Mouse (Mus musculus) limb, embryonic 13.5 days (tissue): ENCODE data around the gene Ttc23. TPM values are rescaled to one million over a fixed set of nuclear protein-coding genes. Genes with fewer than 3 reads are reported as not detected.

Experiments
- ATAC-seq: fragments of 200-750 bp; cut with Nextera tagmentation; 2 replicates; pipeline ENCODE4 v1.8.0; 2017; ENCODE audit warnings: low read depth, moderate number of reproducible peaks, moderate TSS enrichment; ENCODE audit not compliant: low FRiP score
- H3K27ac ChIP-seq: fragments of 300-500 bp; sonication (generic); 2 replicates; pipeline ENCODE4 v1.5.1; 2015; ENCODE audit warnings: inconsistent platforms, mild to moderate bottlenecking, moderate library complexity
- H3K27me3 ChIP-seq: fragments of 300-500 bp; sonication (generic); 2 replicates; pipeline ENCODE4 v1.6.1; 2015; ENCODE audit warnings: mild to moderate bottlenecking, inconsistent platforms
- H3K36me3 ChIP-seq: fragments of 300-500 bp; sonication (generic); 2 replicates; pipeline ENCODE4 v1.6.1; 2015; ENCODE audit warnings: inconsistent platforms, mild to moderate bottlenecking, moderate library complexity
- H3K4me1 ChIP-seq: fragments of 300-500 bp; sonication (generic); 2 replicates; pipeline ENCODE4 v1.6.1; 2015; ENCODE audit warnings: inconsistent platforms
- H3K4me2 ChIP-seq: fragments of 300-500 bp; sonication (generic); replicated peaks from 2 replicates; pipeline ENCODE4 v1.6.1; 2015; ENCODE audit warnings: inconsistent platforms, mild to moderate bottlenecking, moderate library complexity
- H3K4me3 ChIP-seq: fragments of 300-500 bp; sonication (generic); 2 replicates; pipeline ENCODE4 v1.5.1; 2015; ENCODE audit warnings: moderate library complexity, mild to moderate bottlenecking, inconsistent platforms
- H3K9ac ChIP-seq: fragments of 300-500 bp; sonication (generic); 2 replicates; pipeline ENCODE4 v1.6.1; 2015; ENCODE audit warnings: mild to moderate bottlenecking, inconsistent platforms
- H3K9me3 ChIP-seq: fragments of 300-500 bp; sonication (generic); 2 replicates; pipeline ENCODE4 v1.6.1; 2016; ENCODE audit warnings: inconsistent platforms
- WGBS: fragments of 180-500 bp; shearing (Covaris S2); methylation state at CpG from one replicate; pipeline ENCODE4 v1.1.7; 2015; 5-methylcytosine and 5-hydroxymethylcytosine counted together
- polyA plus RNA-seq: library from polyadenylated mRNA; unstranded; fragments of >200 nt; fragmentation: Nextera tagmentation; extraction: Ambion mirVana; gene quantifications from 2 replicates; pipeline ENCODE4 v1.2.1, GENCODE M21; 2015

Gene Ttc23
- polyA plus RNA-seq, 1 experiment from 2014 or later: 58.1 TPM

DNA sequence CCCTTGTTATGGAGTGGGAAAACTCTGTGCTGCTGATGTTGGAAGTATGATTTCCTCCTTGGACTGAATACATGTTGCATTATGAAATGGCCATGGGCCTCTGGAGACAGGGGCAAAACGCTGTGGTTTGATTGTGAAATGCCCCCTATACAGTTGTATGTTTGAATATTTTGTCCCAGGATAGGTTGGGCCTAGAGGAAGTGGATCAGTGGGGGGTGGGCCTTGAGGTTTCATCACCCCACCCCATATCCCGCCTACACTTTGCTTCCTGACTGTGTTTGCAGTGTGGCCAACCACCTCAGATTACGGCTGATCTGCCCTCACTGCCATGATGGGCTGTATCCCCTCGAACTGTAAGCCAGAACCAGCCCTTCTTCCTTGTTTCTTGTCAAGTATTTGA, 81.0 kb downstream of the Ttc23 start:
- no peak for ATAC-seq
- H3K36me3 ChIP-seq: peaks cover 59% of the 10 kb centered on the region

DNA sequence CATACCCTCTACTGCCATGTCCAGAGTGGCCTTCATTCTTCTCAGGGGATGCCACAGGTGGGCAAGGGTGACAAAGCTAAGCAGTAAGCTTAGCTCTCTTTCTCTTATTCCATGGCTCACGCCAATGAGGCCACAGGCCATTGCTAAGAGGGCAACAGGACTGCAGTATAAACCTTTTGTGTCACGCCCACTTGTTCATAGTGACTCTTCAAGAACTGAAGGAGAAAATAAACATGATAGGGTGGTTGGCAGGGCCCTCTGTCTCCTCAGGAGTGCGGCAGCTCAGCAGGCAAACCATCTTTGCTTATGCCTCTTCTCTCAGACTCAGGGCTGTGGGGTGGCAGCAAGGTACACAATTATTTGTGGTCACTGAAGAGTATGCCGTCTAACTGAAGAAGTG, 81.6 kb downstream of the Ttc23 start:
- H3K36me3 ChIP-seq: peaks cover 63% of the 10 kb centered on the region
- no peaks in the 10 kb centered on the region for H3K9me3 ChIP-seq
- H3K9ac ChIP-seq: no peak overlapping the region
- no peak overlapping the region for H3K27ac ChIP-seq
- 89% methylated on average over 4 of the region's 4 CpGs for WGBS
- H3K27me3 ChIP-seq: no peaks in the 10 kb centered on the region
- H3K4me2 ChIP-seq: no peak overlapping the region
- H3K4me1 ChIP-seq: no peaks in the 10 kb centered on the region
- no peak for ATAC-seq
- no peak overlapping the region for H3K4me3 ChIP-seq

More for the DNA sequence above, 81.0 kb downstream of the Ttc23 start:
- H3K9me3 ChIP-seq: no peaks in the 10 kb centered on the region
- no peaks in the 10 kb centered on the region for H3K27me3 ChIP-seq
- H3K4me3 ChIP-seq: no peak overlapping the region
- no peak overlapping the region for H3K4me2 ChIP-seq
- no peak overlapping the region for H3K27ac ChIP-seq
- no peaks in the 10 kb centered on the region for H3K4me1 ChIP-seq
- H3K9ac ChIP-seq: no peak overlapping the region
- WGBS: 91% methylated on average over 4 of the region's 4 CpGs

GRCm38 (mm10) chr7:67730431-67731110, 83.4 kb downstream of the Ttc23 start:
- Histone ChIP-seq H3K36me3 (peaks cover 58% of the 10 kb centered on the region), H3K9ac (no peak overlapping the region), H3K4me3 (no peak overlapping the region), H3K4me1 (no peaks in the 10 kb centered on the region), H3K27me3 (no peaks in the 10 kb centered on the region), H3K9me3 (no peaks in the 10 kb centered on the region), H3K27ac (no peak overlapping the region), H3K4me2 (no peak overlapping the region)
- 70% methylated on average over 5 of the region's 5 CpGs for WGBS
- ATAC-seq: no peak

DNA sequence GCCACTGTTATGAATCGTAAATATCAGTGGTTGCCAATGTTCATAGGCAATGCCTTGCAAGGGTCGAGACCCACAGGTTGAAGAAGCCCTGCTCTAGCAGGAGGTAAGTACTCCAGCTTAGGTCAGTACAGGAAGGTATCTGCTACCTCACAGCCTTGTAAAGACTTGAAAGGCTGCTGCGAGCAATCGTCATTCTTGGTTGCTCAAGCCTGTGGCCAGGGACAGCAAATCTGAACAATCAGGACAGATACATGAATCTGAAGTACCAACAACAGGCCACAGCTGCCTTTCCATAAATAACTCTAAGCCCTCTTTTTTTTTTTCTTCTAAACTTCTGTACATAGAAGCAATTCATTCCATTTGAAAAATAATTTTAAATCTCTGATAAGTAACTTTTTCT, 85.1 kb downstream of the Ttc23 start:
- no peak for ATAC-seq
- Histone ChIP-seq H3K4me3 (no peak overlapping the region), H3K27me3 (no peaks in the 10 kb centered on the region), H3K9me3 (no peaks in the 10 kb centered on the region), H3K27ac (no peak overlapping the region), H3K4me1 (peaks cover 7% of the 10 kb centered on the region; the same call in 1 of the 2 replicates), H3K36me3 (peaks cover 42% of the 10 kb centered on the region), H3K9ac (no peak overlapping the region), H3K4me2 (no peak overlapping the region)
- WGBS: 80% methylated on average over 4 of the region's 4 CpGs

- Histone ChIP-seq H3K36me3 (peaks cover 6% of the 10 kb centered on the region; the same call in 1 of the 2 replicates), H3K27ac (peak overlapping the region; percentile 72), H3K9me3 (no peaks in the 10 kb centered on the region; the same call in 1 of the 2 replicates), H3K9ac (no peak overlapping the region), H3K4me1 (peaks cover 34% of the 10 kb centered on the region), H3K4me3 (no peak overlapping the region), H3K4me2 (no peak overlapping the region), H3K27me3 (no peaks in the 10 kb centered on the region)
- no peak for ATAC-seq
- 74% methylated on average over 4 of the region's 4 CpGs for WGBS
These were observed 93.2 kb downstream of the Ttc23 start for GRCm38 (mm10) chr7:67740382-67740781.

- Histone ChIP-seq H3K9me3 (no peaks in the 10 kb centered on the region; the same call in 1 of the 2 replicates), H3K4me3 (no peak overlapping the region), H3K9ac (no peak overlapping the region), H3K4me1 (peaks cover 34% of the 10 kb centered on the region), H3K4me2 (no peak overlapping the region), H3K27me3 (no peaks in the 10 kb centered on the region), H3K27ac (peak overlapping the region; percentile 72; the same call in 1 of the 2 replicates), H3K36me3 (peaks cover 3% of the 10 kb centered on the region; the same call in 1 of the 2 replicates)
- 34% methylated on average over 5 of the region's 5 CpGs for WGBS
- peak; percentile 82 for ATAC-seq
These were observed 93.6 kb downstream of the Ttc23 start for GRCm38 (mm10) chr7:67740796-67741195.

DNA sequence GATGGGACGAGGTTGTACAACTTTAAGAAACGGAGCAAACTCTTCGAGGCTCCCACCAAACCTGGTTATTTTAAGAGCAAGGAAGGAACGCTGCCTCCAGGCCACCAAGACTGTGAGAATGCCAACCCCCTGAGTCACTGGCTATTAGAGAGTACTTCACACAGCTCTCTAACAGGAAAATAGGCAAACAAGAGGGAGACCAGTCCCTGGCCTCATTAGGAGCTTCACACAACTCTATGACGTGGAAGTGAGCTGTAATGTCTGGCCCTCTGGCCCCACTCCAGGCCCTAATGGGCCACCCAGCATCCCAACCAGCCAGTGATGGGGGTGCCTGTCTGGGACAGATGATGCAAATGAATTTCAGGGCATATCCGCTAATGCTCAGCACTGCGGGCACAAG, 94.5 kb downstream of the Ttc23 start:
- H3K27ac ChIP-seq: peak overlapping the region; percentile 72; the same call in 1 of the 2 replicates
- ATAC-seq: 0 out of 2 replicates have a peak, but pooled peaks have one; percentile 34

DNA sequence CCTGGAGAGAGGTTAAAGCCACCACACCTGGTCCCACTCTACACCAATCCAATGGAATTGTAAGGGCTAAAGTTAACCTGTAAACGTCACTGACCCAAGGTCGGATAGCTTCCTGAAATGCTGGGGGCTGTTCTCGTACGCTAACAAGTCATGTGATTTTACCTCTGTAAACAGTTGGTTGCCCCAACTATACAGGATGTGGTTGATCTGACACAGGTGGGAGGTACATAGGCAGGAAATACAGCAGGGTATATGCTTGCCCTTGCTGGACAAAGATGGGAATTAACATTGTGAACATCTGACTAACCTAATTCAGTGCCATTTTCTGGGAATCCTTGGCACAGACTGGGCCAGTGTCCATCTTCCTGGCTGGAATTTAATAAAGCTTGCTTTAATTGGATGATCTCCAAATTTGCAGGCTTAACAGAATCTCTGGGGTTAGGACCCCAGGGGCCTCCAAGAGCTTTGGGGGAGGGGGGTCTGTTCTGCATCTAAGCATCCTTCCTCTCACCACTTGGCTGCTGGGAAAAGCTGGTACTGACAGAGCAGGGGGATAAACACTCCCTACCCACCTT, 100.6 kb downstream of the Ttc23 start:
- 68% methylated on average over 4 of the region's 4 CpGs for WGBS
- no peak overlapping the region for H3K4me2 ChIP-seq
- ATAC-seq: no peak
- H3K36me3 ChIP-seq: peaks cover 3% of the 10 kb centered on the region; the same call in 1 of the 2 replicates
- H3K27ac ChIP-seq: no peak overlapping the region
- H3K4me1 ChIP-seq: peaks cover 21% of the 10 kb centered on the region
- no peaks in the 10 kb centered on the region for H3K27me3 ChIP-seq
- no peak overlapping the region for H3K9ac ChIP-seq
- no peaks in the 10 kb centered on the region; the same call in 1 of the 2 replicates for H3K9me3 ChIP-seq
- no peak overlapping the region for H3K4me3 ChIP-seq

More for the DNA sequence above, 94.5 kb downstream of the Ttc23 start:
- WGBS: 55% methylated on average over 7 of the region's 7 CpGs
- H3K36me3 ChIP-seq: peaks cover 3% of the 10 kb centered on the region; the same call in 1 of the 2 replicates
- H3K9ac ChIP-seq: no peak overlapping the region
- H3K27me3 ChIP-seq: no peaks in the 10 kb centered on the region
- H3K9me3 ChIP-seq: no peaks in the 10 kb centered on the region; the same call in 1 of the 2 replicates
- no peak overlapping the region for H3K4me2 ChIP-seq
- no peak overlapping the region for H3K4me3 ChIP-seq
- H3K4me1 ChIP-seq: peaks cover 27% of the 10 kb centered on the region

DNA sequence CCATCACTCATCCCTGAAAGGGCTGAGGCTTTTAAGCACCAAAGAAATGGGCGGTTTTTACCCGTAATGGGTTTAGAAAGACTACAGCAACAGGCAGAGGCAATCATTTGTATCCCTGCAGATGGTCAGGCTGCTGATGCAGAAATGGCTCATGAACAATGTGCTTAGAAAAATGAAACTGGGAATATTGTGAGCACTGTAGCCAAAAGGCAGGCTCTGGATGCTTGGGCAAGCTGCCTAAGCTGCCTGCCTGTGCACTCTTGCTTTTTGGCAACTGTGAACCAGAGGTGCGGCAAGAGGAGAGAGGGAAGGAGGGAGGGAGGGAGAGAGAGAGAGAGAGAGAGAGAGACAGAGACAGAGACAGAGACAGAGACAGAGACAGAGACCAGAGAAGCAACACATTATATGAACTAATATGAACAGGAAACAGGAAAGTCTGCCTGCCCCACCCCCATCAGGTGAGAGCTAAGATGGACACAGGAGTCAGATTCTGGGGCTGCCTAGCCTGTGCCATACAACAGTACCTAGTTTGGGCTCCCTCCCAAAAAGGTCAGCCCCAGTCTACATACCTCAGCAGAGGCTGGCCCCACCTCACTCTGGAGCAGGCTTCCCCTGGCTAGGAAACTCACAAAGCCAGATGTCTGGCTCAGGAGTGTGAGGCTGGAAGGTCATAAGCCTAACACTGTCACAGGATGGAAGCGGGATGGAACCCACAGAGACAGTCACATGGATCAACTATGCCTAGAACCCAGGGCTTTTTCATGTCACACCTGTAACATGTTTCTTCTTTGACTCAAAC, 102.4 kb downstream of the Ttc23 start:
- no peak overlapping the region for H3K27ac ChIP-seq
- no peaks in the 10 kb centered on the region for H3K27me3 ChIP-seq
- no peaks in the 10 kb centered on the region; the same call in 1 of the 2 replicates for H3K9me3 ChIP-seq
- H3K9ac ChIP-seq: no peak overlapping the region; the same call in 1 of the 2 replicates
- 63% methylated on average over 4 of the region's 4 CpGs for WGBS
- ATAC-seq: no peak
- H3K4me2 ChIP-seq: no peak overlapping the region
- H3K4me3 ChIP-seq: no peak overlapping the region
- peaks cover 2% of the 10 kb centered on the region; the same call in 1 of the 2 replicates for H3K36me3 ChIP-seq
- peaks cover 24% of the 10 kb centered on the region for H3K4me1 ChIP-seq

DNA sequence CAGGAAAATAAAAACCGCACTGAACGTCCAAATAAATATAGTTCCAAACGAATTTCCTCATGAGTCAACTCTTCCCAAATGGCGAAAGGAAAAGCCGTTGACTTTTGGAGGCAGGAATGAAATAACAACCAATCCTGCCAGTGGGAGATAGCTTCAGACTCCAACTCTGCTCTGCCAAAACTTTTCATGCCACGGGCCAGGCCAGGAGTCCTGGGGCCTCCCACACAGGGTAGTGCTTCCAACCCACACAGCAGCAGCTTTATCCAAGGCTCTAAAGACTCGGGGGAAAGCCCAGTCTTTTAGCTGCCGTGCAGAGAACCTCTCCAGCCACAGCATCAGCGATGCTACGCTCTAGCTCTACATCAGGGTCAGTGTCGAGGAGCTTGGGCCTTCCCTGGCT, 107.4 kb downstream of the Ttc23 start:
- peaks cover 28% of the 10 kb centered on the region for H3K27me3 ChIP-seq
- H3K4me3 ChIP-seq: no peak overlapping the region
- no peak overlapping the region for H3K9ac ChIP-seq
- no peaks in the 10 kb centered on the region for H3K36me3 ChIP-seq
- no peak overlapping the region for H3K4me2 ChIP-seq
- ATAC-seq: no peak
- no peak overlapping the region for H3K27ac ChIP-seq
- whole genome bisulfite sequencing: 69% methylated on average over 11 of the region's 11 CpGs
- no peaks in the 10 kb centered on the region for H3K9me3 ChIP-seq
- peaks cover 12% of the 10 kb centered on the region for H3K4me1 ChIP-seq

DNA sequence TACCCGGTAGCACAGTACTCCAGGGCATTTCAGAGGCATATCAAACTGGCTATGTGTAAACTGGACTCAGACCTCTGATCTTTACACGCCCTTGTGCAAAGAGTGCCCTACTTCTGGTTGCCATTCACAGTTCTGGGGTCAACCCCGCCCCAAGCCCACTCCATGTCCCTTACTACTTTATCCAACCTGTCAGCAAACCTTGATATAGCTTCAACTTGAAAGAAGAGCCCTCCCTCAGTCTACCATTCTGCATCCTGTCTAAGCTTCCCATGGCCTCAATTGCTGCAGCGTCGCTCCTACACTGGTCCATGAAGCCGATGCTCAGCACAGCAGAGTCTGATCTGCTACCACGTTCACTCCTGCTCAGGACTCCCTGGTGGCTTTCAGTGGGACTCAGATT, 108.2 kb downstream of the Ttc23 start:
- no peak for ATAC-seq
- Histone ChIP-seq H3K9me3 (no peaks in the 10 kb centered on the region), H3K36me3 (no peaks in the 10 kb centered on the region), H3K27ac (no peak overlapping the region), H3K4me1 (peaks cover 14% of the 10 kb centered on the region), H3K9ac (no peak overlapping the region), H3K4me3 (no peak overlapping the region), H3K27me3 (peaks cover 32% of the 10 kb centered on the region), H3K4me2 (no peak overlapping the region)
- WGBS: 84% methylated on average over 7 of the region's 7 CpGs

DNA sequence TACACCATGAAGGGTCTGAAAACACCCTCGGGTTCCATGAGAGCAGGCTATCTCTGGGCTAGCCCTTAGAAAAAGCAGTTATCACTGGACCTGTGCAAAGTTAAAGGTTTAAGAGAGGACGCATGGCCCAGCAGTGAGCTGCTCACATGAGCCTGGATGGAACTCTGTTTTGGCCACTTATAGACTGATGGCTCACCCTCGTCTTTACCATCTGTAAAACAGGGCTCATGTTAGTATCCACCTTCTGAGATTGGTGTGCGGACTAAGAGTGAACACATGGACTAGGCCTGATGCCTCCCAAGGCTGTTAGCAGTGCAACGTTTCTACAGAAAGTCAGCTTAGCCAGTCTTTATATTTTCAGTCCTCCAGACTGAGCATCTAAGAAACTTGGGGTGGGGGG, 109.4 kb downstream of the Ttc23 start:
- H3K4me2 ChIP-seq: no peak overlapping the region
- 84% methylated on average over 5 of the region's 5 CpGs for WGBS
- ATAC-seq: no peak
- H3K27ac ChIP-seq: no peak overlapping the region
- no peaks in the 10 kb centered on the region for H3K36me3 ChIP-seq
- peaks cover 44% of the 10 kb centered on the region for H3K27me3 ChIP-seq
- no peak overlapping the region for H3K4me3 ChIP-seq
- H3K9ac ChIP-seq: no peak overlapping the region
- H3K4me1 ChIP-seq: peaks cover 14% of the 10 kb centered on the region
- H3K9me3 ChIP-seq: no peaks in the 10 kb centered on the region
